Mouse (Mus musculus): ENCODE results near the gene Fam117b. TPM values are rescaled to one million over a fixed set of nuclear protein-coding genes. Genes with fewer than 3 reads are reported as not detected.
A peak's percentile ranks its signal among the peaks of the same experiment; 100 is the strongest.

Fam117b gene
- total and polyA plus RNA-seq, 3 experiments = 5.2 to 24.6 (median 10.6) TPM

GRCm38 (mm10) chr1:59886899-59887298 lies 25.9 kb upstream of the Fam117b start:
- no peak for DNase-seq
- WGBS = 5% methylated on average over 4 of the region's 4 CpGs
- TF ChIP-seq EP300 (IDR thresholded peaks at IDR 0.05; ENCODE audit: insufficient read depth, low read depth, low read length) = no peak
- TF ChIP-seq CTCF (IDR thresholded peaks at IDR 0.05) = no peak
- no peak for TF ChIP-seq POLR2A (IDR thresholded peaks at IDR 0.05; ENCODE audit: insufficient read depth, low read depth, low read length)
- Histone ChIP-seq H3K79me2 (replicated peaks; ENCODE audit: control insufficient read depth, insufficient read depth, low read length) (no peaks in the 10 kb centered on the region), H3K4me3 (no peak overlapping the region), H3K27ac (peak overlapping the region; percentile 59), H3K36me3 (ENCODE audit: control insufficient read depth, insufficient read depth, low read length) (peaks cover 12% of the 10 kb centered on the region), H3K27me3 (ENCODE audit: control insufficient read depth, insufficient read depth, low read length) (no peaks in the 10 kb centered on the region), H3K9ac (ENCODE audit: low read depth, low read length) (peak overlapping the region; percentile 55; the same call in 1 of the 2 replicates), H3K4me1 (ENCODE audit: control insufficient read depth, insufficient read depth, low read length) (peaks cover 15% of the 10 kb centered on the region)
- intact Hi-C loops (cut with DNase I) = no loop called here

- Histone ChIP-seq H3K4me3 (no peak overlapping the region), H3K36me3 (ENCODE audit: control insufficient read depth, insufficient read depth, low read length) (peaks cover 12% of the 10 kb centered on the region), H3K9ac (ENCODE audit: low read depth, low read length) (no peak overlapping the region), H3K79me2 (replicated peaks; ENCODE audit: control insufficient read depth, insufficient read depth, low read length) (no peaks in the 10 kb centered on the region), H3K27me3 (ENCODE audit: control insufficient read depth, insufficient read depth, low read length) (no peaks in the 10 kb centered on the region), H3K27ac (peak overlapping the region; percentile 59), H3K4me1 (ENCODE audit: control insufficient read depth, insufficient read depth, low read length) (peaks cover 15% of the 10 kb centered on the region)
- intact Hi-C loops (cut with DNase I) = no loop called here
- no peak for DNase-seq
- TF ChIP-seq EP300 (IDR thresholded peaks at IDR 0.05; ENCODE audit: insufficient read depth, low read depth, low read length) = peak; percentile 66; the same call in 1 of the 2 replicates
- TF ChIP-seq CTCF (IDR thresholded peaks at IDR 0.05) = no peak
- TF ChIP-seq POLR2A (IDR thresholded peaks at IDR 0.05; ENCODE audit: insufficient read depth, low read depth, low read length) = 0 out of 2 replicates have a peak, but pooled peaks have one; percentile 23
These were observed 24.8 kb upstream of the Fam117b start for GRCm38 (mm10) chr1:59888018-59888417.

- intact Hi-C loops (cut with DNase I) = no loop called here
- Histone ChIP-seq H3K4me1 (ENCODE audit: control insufficient read depth, insufficient read depth, low read length) (peaks cover 21% of the 10 kb centered on the region), H3K9ac (ENCODE audit: low read depth, low read length) (no peak overlapping the region), H3K27me3 (ENCODE audit: control insufficient read depth, insufficient read depth, low read length) (no peaks in the 10 kb centered on the region), H3K4me3 (no peak overlapping the region), H3K79me2 (replicated peaks; ENCODE audit: control insufficient read depth, insufficient read depth, low read length) (no peaks in the 10 kb centered on the region), H3K36me3 (ENCODE audit: control insufficient read depth, insufficient read depth, low read length) (peaks cover 12% of the 10 kb centered on the region), H3K27ac (no peak overlapping the region)
- WGBS = 81% methylated on average over 4 of the region's 4 CpGs
- DNase-seq = no peak
- no peak for TF ChIP-seq CTCF (IDR thresholded peaks at IDR 0.05)
- no peak for TF ChIP-seq POLR2A (IDR thresholded peaks at IDR 0.05; ENCODE audit: insufficient read depth, low read depth, low read length)
- TF ChIP-seq EP300 (IDR thresholded peaks at IDR 0.05; ENCODE audit: insufficient read depth, low read depth, low read length) = no peak
These were observed 21.6 kb upstream of the Fam117b start for GRCm38 (mm10) chr1:59891185-59891584.

- H3K79me2 ChIP-seq (replicated peaks; ENCODE audit: control insufficient read depth, insufficient read depth, low read length) = no peaks in the 10 kb centered on the region
- no peak overlapping the region for H3K4me3 ChIP-seq
- 91% methylated on average over 8 of the region's 8 CpGs for WGBS
- H3K27me3 ChIP-seq (ENCODE audit: control insufficient read depth, insufficient read depth, low read length) = no peaks in the 10 kb centered on the region
- H3K27ac ChIP-seq = no peak overlapping the region
- TF ChIP-seq EP300 (IDR thresholded peaks at IDR 0.05; ENCODE audit: insufficient read depth, low read depth, low read length) (no peak), CTCF (IDR thresholded peaks at IDR 0.05) (peak; percentile 43)
- intact Hi-C loops (cut with DNase I) = no loop called here
- peaks cover 10% of the 10 kb centered on the region for H3K4me1 ChIP-seq (ENCODE audit: control insufficient read depth, insufficient read depth, low read length)
- DNase-seq = no peak
- H3K9ac ChIP-seq (ENCODE audit: low read depth, low read length) = no peak overlapping the region
- no peaks in the 10 kb centered on the region; the same call in 1 of the 2 replicates for H3K36me3 ChIP-seq (ENCODE audit: control insufficient read depth, insufficient read depth, low read length)
These were observed 20.0 kb upstream of the Fam117b start for GRCm38 (mm10) chr1:59892777-59893176.

- TF ChIP-seq POLR2A (IDR thresholded peaks at IDR 0.05; ENCODE audit: insufficient read depth, low read depth, low read length) = no peak
- TF ChIP-seq CTCF (IDR thresholded peaks at IDR 0.05) = no peak
- TF ChIP-seq EP300 (IDR thresholded peaks at IDR 0.05; ENCODE audit: insufficient read depth, low read depth, low read length) = no peak
- Histone ChIP-seq H3K9ac (ENCODE audit: low read depth, low read length) (no peak overlapping the region), H3K79me2 (replicated peaks; ENCODE audit: control insufficient read depth, insufficient read depth, low read length) (no peaks in the 10 kb centered on the region), H3K27me3 (ENCODE audit: control insufficient read depth, insufficient read depth, low read length) (no peaks in the 10 kb centered on the region), H3K36me3 (ENCODE audit: control insufficient read depth, insufficient read depth, low read length) (no peaks in the 10 kb centered on the region), H3K4me1 (ENCODE audit: control insufficient read depth, insufficient read depth, low read length) (peaks cover 7% of the 10 kb centered on the region), H3K27ac (no peak overlapping the region), H3K4me3 (no peak overlapping the region)
- no peak for DNase-seq
- WGBS = 79% methylated on average over 4 of the region's 4 CpGs
- intact Hi-C loops (cut with DNase I) = no loop called here
These were observed 18.8 kb upstream of the Fam117b start for GRCm38 (mm10) chr1:59894025-59894424.

GRCm38 (mm10) chr1:59895456-59895855 lies 17.4 kb upstream of the Fam117b start:
- TF ChIP-seq CTCF (IDR thresholded peaks at IDR 0.05) (no peak), POLR2A (IDR thresholded peaks at IDR 0.05; ENCODE audit: insufficient read depth, low read depth, low read length) (no peak), EP300 (IDR thresholded peaks at IDR 0.05; ENCODE audit: insufficient read depth, low read depth, low read length) (no peak)
- Histone ChIP-seq H3K4me3 (no peak overlapping the region), H3K27ac (peak overlapping the region; percentile 7; the same call in 1 of the 2 replicates), H3K36me3 (ENCODE audit: control insufficient read depth, insufficient read depth, low read length) (no peaks in the 10 kb centered on the region), H3K9ac (ENCODE audit: low read depth, low read length) (no peak overlapping the region), H3K79me2 (replicated peaks; ENCODE audit: control insufficient read depth, insufficient read depth, low read length) (no peaks in the 10 kb centered on the region), H3K27me3 (ENCODE audit: control insufficient read depth, insufficient read depth, low read length) (no peaks in the 10 kb centered on the region), H3K4me1 (ENCODE audit: control insufficient read depth, insufficient read depth, low read length) (peaks cover 8% of the 10 kb centered on the region)
- peak; percentile 52 to 73 for DNase-seq
- intact Hi-C loops (cut with DNase I) = no loop called here
- 5% methylated on average over 4 of the region's 4 CpGs for WGBS
